Mouse (Mus musculus): Measurements from ENCODE around the gene Gm10190. TPM values are rescaled to one million over a fixed set of nuclear protein-coding genes. Genes with fewer than 3 reads are reported as not detected.

Gene Gm10190
- polyA plus RNA-seq, 1 experiment from 2014 or later: 2.1 TPM

DNA sequence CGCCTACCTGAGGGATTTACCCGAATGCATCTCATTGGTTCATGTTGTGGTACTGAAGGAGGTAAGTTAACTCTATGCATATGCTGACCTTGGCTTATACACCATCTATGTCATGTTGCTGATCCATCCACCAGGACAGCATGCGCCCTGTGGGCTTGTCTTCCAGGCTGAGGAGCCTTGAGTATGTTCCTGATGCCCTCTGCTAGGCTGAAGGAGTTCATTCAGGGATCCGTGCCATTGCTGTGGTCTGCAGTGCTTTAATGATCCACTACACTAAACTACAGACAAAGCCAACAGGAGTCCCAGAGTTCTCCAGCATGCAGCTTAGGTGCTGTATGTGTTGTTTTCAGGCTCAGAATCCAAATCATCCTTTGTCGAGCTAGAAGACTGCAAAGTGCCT lies 6.1 kb downstream of the Gm10190 start:
- no peak for ATAC-seq (ENCODE audit: extremely low read depth, insufficient number of reproducible peaks, low FRiP score, low TSS enrichment)
- no peak overlapping the region for H3K27ac ChIP-seq (replicated peaks)
- no peak overlapping the region for H3K4me2 ChIP-seq
- no peaks in the 10 kb centered on the region for H3K4me1 ChIP-seq
- no peaks in the 10 kb centered on the region for H3K36me3 ChIP-seq
- no peak overlapping the region for H3K4me3 ChIP-seq
- no peaks in the 10 kb centered on the region for H3K9me3 ChIP-seq
- 78% methylated on average over 5 of the region's 5 CpGs for whole genome bisulfite sequencing
- 0 out of 2 replicates have a peak, but pooled peaks cover 5% of the 10 kb centered on the region for H3K27me3 ChIP-seq (replicated peaks)
- H3K9ac ChIP-seq: no peak overlapping the region

DNA sequence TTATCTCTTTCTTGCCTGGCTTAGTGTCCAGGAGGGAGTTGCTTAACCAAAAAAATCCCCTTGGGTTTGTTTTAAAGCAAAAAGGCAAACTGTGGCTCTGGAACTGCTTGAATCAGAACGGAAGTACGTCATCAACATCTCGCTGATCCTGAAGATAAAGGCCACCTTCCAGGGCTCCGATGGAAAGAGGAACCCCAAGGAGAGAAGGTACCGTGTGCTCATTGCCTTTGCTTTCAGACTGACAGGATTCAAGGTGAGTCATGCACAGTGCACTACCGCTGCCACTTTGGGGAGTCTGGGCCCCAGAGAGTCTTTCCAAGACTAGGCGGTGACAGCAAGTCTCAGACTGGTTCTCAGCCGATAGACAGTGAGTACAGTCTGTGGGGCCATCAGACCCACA lies 13.1 kb downstream of the Gm10190 start:
- Histone ChIP-seq H3K4me1 (no peaks in the 10 kb centered on the region), H3K9ac (no peak overlapping the region), H3K9me3 (no peaks in the 10 kb centered on the region), H3K4me2 (no peak overlapping the region), H3K36me3 (no peaks in the 10 kb centered on the region), H3K27ac (replicated peaks) (no peak overlapping the region), H3K27me3 (replicated peaks) (no peaks in the 10 kb centered on the region), H3K4me3 (no peak overlapping the region)
- 74% methylated on average over 8 of the region's 8 CpGs for whole genome bisulfite sequencing
- no peak for ATAC-seq (ENCODE audit: extremely low read depth, insufficient number of reproducible peaks, low FRiP score, low TSS enrichment)

DNA sequence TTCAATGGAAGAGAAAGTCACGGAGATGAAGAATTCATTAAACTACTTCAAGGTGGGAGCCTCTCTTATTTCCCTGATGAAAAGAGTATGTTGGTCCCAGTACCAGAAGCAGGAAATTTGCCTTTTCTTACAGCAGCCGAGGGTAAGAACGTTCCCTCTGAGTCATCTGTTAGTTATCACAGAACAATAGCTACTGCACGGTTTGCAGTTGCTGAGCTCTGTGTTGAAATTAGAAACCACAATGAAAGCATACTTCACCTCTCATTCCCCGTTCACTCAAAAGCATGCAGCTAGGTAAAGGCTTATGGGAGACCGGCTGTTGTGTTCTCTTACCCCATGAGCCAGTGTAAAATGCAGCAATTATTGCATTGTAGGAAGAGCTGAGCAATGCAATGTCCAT lies 26.1 kb downstream of the Gm10190 start:
- Histone ChIP-seq H3K4me3 (no peak overlapping the region), H3K9ac (no peak overlapping the region), H3K27me3 (replicated peaks) (no peaks in the 10 kb centered on the region), H3K36me3 (no peaks in the 10 kb centered on the region), H3K4me2 (no peak overlapping the region), H3K27ac (replicated peaks) (no peak overlapping the region), H3K9me3 (no peaks in the 10 kb centered on the region), H3K4me1 (no peaks in the 10 kb centered on the region; the same call in 1 of the 2 replicates)
- WGBS: 53% methylated on average over 6 of the region's 6 CpGs
- ATAC-seq (ENCODE audit: extremely low read depth, insufficient number of reproducible peaks, low FRiP score, low TSS enrichment): no peak

DNA sequence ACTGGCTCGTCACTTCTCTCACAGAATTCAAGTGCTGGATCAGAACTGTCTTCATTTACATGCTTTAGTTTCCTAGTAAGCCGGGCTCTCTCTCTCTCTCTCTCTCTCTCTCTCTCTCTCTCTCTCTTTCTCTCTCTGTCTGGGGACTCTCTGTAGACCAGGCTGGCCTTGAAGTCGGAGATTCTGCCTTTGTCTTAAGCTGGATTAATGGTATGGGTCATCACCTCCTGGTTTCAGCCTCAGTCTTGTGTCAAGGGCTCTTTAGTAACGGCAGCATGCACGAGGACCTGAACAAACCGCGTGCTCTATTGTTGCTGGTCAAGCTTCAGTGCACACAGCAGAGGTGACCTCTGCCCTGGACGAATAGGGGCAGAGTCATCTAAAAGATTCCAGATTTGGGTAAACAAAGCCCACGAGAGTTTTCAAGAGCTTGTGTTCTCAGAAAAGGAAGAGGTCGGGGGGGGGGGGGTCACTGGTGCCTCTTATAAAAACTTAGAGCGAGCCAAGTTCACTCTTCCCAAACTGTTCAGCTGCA lies 26.7 kb downstream of the Gm10190 start:
- no peaks in the 10 kb centered on the region for H3K27me3 ChIP-seq (replicated peaks)
- no peak for ATAC-seq (ENCODE audit: extremely low read depth, insufficient number of reproducible peaks, low FRiP score, low TSS enrichment)
- H3K9ac ChIP-seq: no peak overlapping the region
- H3K9me3 ChIP-seq: no peaks in the 10 kb centered on the region
- no peak overlapping the region for H3K4me2 ChIP-seq
- no peak overlapping the region for H3K27ac ChIP-seq (replicated peaks)
- no peaks in the 10 kb centered on the region; the same call in 1 of the 2 replicates for H3K4me1 ChIP-seq
- no peaks in the 10 kb centered on the region for H3K36me3 ChIP-seq
- WGBS: 70% methylated on average over 11 of the region's 11 CpGs
- H3K4me3 ChIP-seq: no peak overlapping the region

DNA sequence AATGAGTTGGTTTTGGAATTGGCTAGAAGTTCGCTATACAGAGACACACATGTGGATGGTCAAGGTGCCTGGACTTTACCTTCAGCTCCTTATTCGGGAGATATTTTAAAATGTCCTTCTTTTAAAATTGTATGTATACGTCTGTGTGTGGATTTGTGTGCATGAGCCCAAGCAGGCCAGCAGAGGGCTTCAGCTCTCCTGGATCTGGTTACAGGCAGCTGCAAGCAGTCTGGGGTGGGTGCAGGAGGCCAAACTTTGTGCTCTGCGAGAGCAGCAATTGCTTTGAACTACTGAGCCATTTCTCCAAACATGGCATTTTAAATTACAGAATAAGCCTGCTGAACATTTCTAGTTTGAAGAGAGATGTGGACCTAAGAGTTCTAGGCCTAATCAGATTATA lies 28.1 kb downstream of the Gm10190 start:
- H3K4me1 ChIP-seq: no peaks in the 10 kb centered on the region; the same call in 1 of the 2 replicates
- no peak overlapping the region for H3K9ac ChIP-seq
- H3K27ac ChIP-seq (replicated peaks): no peak overlapping the region
- no peaks in the 10 kb centered on the region for H3K9me3 ChIP-seq
- no peaks in the 10 kb centered on the region for H3K36me3 ChIP-seq
- no peaks in the 10 kb centered on the region for H3K27me3 ChIP-seq (replicated peaks)
- ATAC-seq (ENCODE audit: extremely low read depth, insufficient number of reproducible peaks, low FRiP score, low TSS enrichment): no peak
- no peak overlapping the region for H3K4me2 ChIP-seq
- H3K4me3 ChIP-seq: no peak overlapping the region
- WGBS: 72% methylated on average over 4 of the region's 4 CpGs

DNA sequence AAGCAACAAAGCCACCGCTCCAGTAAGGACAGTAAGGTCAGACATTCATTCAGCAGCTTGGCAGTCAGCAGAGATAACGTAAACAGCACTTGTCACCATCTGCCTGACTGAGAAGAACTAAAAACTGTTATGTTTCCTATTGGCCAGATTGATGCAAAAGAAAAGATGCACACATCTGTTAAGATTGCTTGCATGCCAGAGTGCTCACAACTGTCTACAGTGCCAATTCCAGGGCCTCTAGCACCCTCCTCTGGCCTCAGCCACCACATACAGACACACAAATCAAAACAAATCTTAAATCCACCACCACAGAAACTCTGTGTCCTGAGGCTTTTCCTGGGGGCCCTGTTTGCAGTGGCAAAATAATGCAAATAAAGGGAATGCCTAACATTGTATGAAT lies 41.0 kb downstream of the Gm10190 start:
- H3K4me2 ChIP-seq: no peak overlapping the region
- H3K9me3 ChIP-seq: no peaks in the 10 kb centered on the region
- no peak overlapping the region for H3K4me3 ChIP-seq
- H3K4me1 ChIP-seq: no peaks in the 10 kb centered on the region
- no peak for ATAC-seq (ENCODE audit: extremely low read depth, insufficient number of reproducible peaks, low FRiP score, low TSS enrichment)
- H3K27ac ChIP-seq (replicated peaks): no peak overlapping the region
- WGBS: 41% methylated on average over 2 of the region's 2 CpGs
- H3K36me3 ChIP-seq: no peaks in the 10 kb centered on the region
- no peak overlapping the region for H3K9ac ChIP-seq
- H3K27me3 ChIP-seq (replicated peaks): no peaks in the 10 kb centered on the region

DNA sequence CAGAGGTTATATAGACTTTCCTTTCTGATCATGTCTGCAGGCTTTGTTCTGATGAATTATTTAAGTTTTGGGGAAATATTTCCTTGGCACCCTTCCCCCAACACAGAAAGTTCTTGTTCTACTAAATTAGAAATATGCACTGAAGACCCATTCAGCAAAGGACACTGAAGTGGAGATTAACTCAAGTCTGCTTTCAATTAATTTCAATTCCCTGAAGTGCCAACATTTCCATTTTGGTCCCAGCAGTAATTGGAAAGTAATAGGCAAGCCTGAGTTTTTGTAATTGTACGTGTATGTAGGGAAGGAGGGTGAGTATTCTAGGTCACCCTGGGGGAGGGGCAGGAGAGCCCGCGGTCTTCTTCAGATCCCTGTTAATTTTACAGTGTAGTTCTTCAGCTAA lies 46.9 kb downstream of the Gm10190 start:
- no peaks in the 10 kb centered on the region for H3K36me3 ChIP-seq
- peaks cover 16% of the 10 kb centered on the region for H3K4me1 ChIP-seq
- H3K27me3 ChIP-seq (replicated peaks): no peaks in the 10 kb centered on the region
- no peak overlapping the region for H3K9ac ChIP-seq
- no peak overlapping the region for H3K4me3 ChIP-seq
- no peaks in the 10 kb centered on the region for H3K9me3 ChIP-seq
- no peak overlapping the region for H3K27ac ChIP-seq (replicated peaks)
- 87% methylated on average over 3 of the region's 3 CpGs for WGBS
- no peak for ATAC-seq (ENCODE audit: extremely low read depth, insufficient number of reproducible peaks, low FRiP score, low TSS enrichment)
- no peak overlapping the region for H3K4me2 ChIP-seq

DNA sequence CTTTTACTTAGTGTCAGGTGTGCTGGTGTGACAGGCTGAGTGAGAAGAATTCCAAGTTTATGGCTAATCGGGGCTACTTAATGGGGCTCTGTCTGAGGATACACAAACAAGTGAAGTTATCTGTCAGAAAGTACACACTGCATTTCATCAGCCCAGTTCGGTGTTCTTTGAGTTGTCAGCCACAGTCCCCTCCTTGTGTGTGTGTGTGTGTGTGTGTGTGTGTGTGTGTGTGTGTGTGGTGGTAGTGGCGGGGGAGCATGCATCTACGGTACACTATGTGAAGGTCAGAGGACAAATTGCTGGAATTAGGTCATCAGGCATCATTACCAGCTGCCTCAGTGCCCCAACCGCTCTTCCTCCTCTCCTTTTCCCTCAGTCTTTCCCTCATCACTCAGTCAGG lies 47.9 kb downstream of the Gm10190 start:
- WGBS: 69% methylated on average over 5 of the region's 5 CpGs
- no peaks in the 10 kb centered on the region for H3K27me3 ChIP-seq (replicated peaks)
- H3K9ac ChIP-seq: no peak overlapping the region
- no peak overlapping the region for H3K4me2 ChIP-seq
- no peak for ATAC-seq (ENCODE audit: extremely low read depth, insufficient number of reproducible peaks, low FRiP score, low TSS enrichment)
- H3K36me3 ChIP-seq: no peaks in the 10 kb centered on the region
- peaks cover 16% of the 10 kb centered on the region for H3K4me1 ChIP-seq
- H3K9me3 ChIP-seq: no peaks in the 10 kb centered on the region
- no peak overlapping the region for H3K27ac ChIP-seq (replicated peaks)
- no peak overlapping the region for H3K4me3 ChIP-seq

DNA sequence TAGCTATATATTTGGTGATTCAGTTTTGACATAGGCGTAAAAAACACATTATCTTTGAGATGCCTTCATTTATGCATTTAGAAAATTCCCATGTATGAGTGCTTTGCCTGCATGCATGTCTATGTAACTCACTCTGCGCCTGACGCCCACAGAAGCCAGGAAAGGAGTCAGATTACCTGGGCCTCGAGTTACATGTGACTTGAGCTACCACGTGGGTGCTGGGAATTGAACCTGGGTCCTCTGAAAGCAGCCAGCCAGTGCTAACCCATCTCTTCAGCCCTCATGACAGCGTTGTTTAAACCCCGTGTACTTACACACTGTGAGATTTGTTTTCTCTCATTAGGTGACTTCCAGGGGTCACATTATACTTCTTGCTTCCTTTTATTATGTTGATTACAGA lies 48.8 kb downstream of the Gm10190 start:
- 79% methylated on average over 7 of the region's 7 CpGs for WGBS
- Histone ChIP-seq H3K36me3 (no peaks in the 10 kb centered on the region), H3K4me3 (no peak overlapping the region), H3K4me1 (peaks cover 16% of the 10 kb centered on the region), H3K9me3 (no peaks in the 10 kb centered on the region), H3K9ac (no peak overlapping the region), H3K27me3 (replicated peaks) (no peaks in the 10 kb centered on the region), H3K27ac (replicated peaks) (no peak overlapping the region), H3K4me2 (no peak overlapping the region)
- ATAC-seq (ENCODE audit: extremely low read depth, insufficient number of reproducible peaks, low FRiP score, low TSS enrichment): no peak

DNA sequence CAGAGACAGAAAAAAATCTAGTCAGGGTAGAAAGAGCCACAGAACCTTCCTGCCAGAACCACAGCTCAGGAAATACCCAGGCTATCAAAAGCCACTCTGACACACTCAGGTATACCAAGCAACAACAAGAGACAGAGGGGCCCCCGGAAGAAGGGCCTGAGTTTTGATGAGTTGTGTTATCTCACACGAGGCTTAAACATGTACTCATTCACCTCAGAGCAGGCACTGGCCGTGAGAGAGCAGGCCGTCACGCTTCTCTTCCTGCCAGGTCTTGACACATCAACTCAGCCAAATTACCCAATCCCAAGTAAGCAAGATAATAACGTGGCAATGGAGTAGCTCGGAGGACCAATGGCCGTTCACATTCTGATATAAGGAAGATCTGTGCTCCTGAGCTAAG lies 49.7 kb downstream of the Gm10190 start:
- H3K27ac ChIP-seq (replicated peaks): no peak overlapping the region
- no peaks in the 10 kb centered on the region for H3K9me3 ChIP-seq
- 49% methylated on average over 8 of the region's 8 CpGs for WGBS
- no peak overlapping the region for H3K4me3 ChIP-seq
- no peak overlapping the region for H3K4me2 ChIP-seq
- peaks cover 16% of the 10 kb centered on the region for H3K4me1 ChIP-seq
- no peaks in the 10 kb centered on the region for H3K27me3 ChIP-seq (replicated peaks)
- H3K9ac ChIP-seq: no peak overlapping the region
- ATAC-seq (ENCODE audit: extremely low read depth, insufficient number of reproducible peaks, low FRiP score, low TSS enrichment): no peak
- H3K36me3 ChIP-seq: no peaks in the 10 kb centered on the region
